Mouse (Mus musculus): Measurements from ENCODE around the gene Acacb. TPM values are rescaled to one million over a fixed set of nuclear protein-coding genes. Genes with fewer than 3 reads are reported as not detected.

Acacb gene
- total RNA-seq, 1 experiment: 10.5 TPM

- H3K4me3 ChIP-seq (ENCODE audit: insufficient read depth in 1 of 2, low read depth in 1 of 2, low read length in 2 of 2, poor library complexity in 1 of 2, severe bottlenecking in 1 of 2): peak overlapping the region; percentile 84 to 91
- H3K36me3 ChIP-seq (ENCODE audit: control insufficient read depth, insufficient read depth, low read length, poor library complexity, severe bottlenecking): peaks cover 27% of the 10 kb centered on the region
- in situ Hi-C loops (cut with MboI; ENCODE audit: low sequenced_read_pairs in 2 of 2, unreplicated experiment in 2 of 2): no loop called here
- peaks cover 4 to 23% of the 10 kb centered on the region in 2 experiments for H3K4me1 ChIP-seq (ENCODE audit: control insufficient read depth in 2 of 2, insufficient read depth in 2 of 2, low read length in 2 of 2, poor library complexity in 1 of 2)
- no peak overlapping the region; the same call in 1 of the 2 replicates for H3K27ac ChIP-seq (ENCODE audit: insufficient read depth, low read depth, low read length, poor library complexity, severe bottlenecking)
- DNase-seq (ENCODE audit: low read depth, low spot score): no peak
- TF ChIP-seq CHD2 (IDR thresholded peaks at IDR 0.05; ENCODE audit: low read depth, low read length) (no peak), ZC3H11A (IDR thresholded peaks at IDR 0.05; ENCODE audit: borderline replicate concordance, low read depth, low read length) (no peak), MAFK (IDR thresholded peaks at IDR 0.05; ENCODE audit: insufficient read depth, low read depth, low read length) (no peak), ZNF384 (IDR thresholded peaks at IDR 0.05; ENCODE audit: low read depth, low read length) (peak; percentile 60)
- peak overlapping the region; percentile 73; the same call in 1 of the 2 replicates for H3K9ac ChIP-seq (ENCODE audit: insufficient read depth, low read depth, low read length, poor library complexity, severe bottlenecking)
- H3K9me3 ChIP-seq (ENCODE audit: control insufficient read depth, insufficient read depth, low read depth, low read length): no peaks in the 10 kb centered on the region
Observed at GRCm38 (mm10) chr5:114129550-114130210, 16.7 kb upstream of the Acacb start.

GRCm38 (mm10) chr5:114130211-114130605 is 16.1 kb upstream of the Acacb start, which contains the start of gene Ung:
Ung (plus strand) TSS chr5:114130386.
- DNase-seq (ENCODE audit: low read depth, low spot score): no peak
- peaks cover 28% of the 10 kb centered on the region for H3K36me3 ChIP-seq (ENCODE audit: control insufficient read depth, insufficient read depth, low read length, poor library complexity, severe bottlenecking)
- H3K4me1 ChIP-seq (ENCODE audit: control insufficient read depth in 2 of 2, insufficient read depth in 2 of 2, low read length in 2 of 2, poor library complexity in 1 of 2): peaks cover 4 to 18% of the 10 kb centered on the region in 2 experiments
- no peak for TF ChIP-seq ZNF384 (IDR thresholded peaks at IDR 0.05; ENCODE audit: low read depth, low read length)
- 0 out of 2 replicates have a peak, but pooled peaks have one; percentile 17 for TF ChIP-seq HCFC1 (IDR thresholded peaks at IDR 0.05; ENCODE audit: borderline replicate concordance, insufficient read depth, low read length)
- in situ Hi-C loops (cut with MboI; ENCODE audit: low sequenced_read_pairs in 2 of 2, unreplicated experiment in 2 of 2): no loop called here
- peak within 1 kb of the TSS; percentile 84 to 91 for H3K4me3 ChIP-seq (ENCODE audit: insufficient read depth in 1 of 2, low read depth in 1 of 2, low read length in 2 of 2, poor library complexity in 1 of 2, severe bottlenecking in 1 of 2)
- no peaks in the 10 kb centered on the region for H3K9me3 ChIP-seq (ENCODE audit: control insufficient read depth, insufficient read depth, low read depth, low read length)
- H3K27ac ChIP-seq (ENCODE audit: insufficient read depth, low read depth, low read length, poor library complexity, severe bottlenecking): peak within 1 kb of the TSS; percentile 78
- H3K9ac ChIP-seq (ENCODE audit: insufficient read depth, low read depth, low read length, poor library complexity, severe bottlenecking): peak within 1 kb of the TSS; percentile 83

- H3K27ac ChIP-seq (ENCODE audit: insufficient read depth, low read depth, low read length, poor library complexity, severe bottlenecking): peak overlapping the region; percentile 78
- H3K9ac ChIP-seq (ENCODE audit: insufficient read depth, low read depth, low read length, poor library complexity, severe bottlenecking): peak overlapping the region; percentile 83
- TF ChIP-seq HCFC1 (IDR thresholded peaks at IDR 0.05; ENCODE audit: borderline replicate concordance, insufficient read depth, low read length) (no peak), CHD2 (IDR thresholded peaks at IDR 0.05; ENCODE audit: low read depth, low read length) (peak; percentile 88), ZNF384 (IDR thresholded peaks at IDR 0.05; ENCODE audit: low read depth, low read length) (no peak), MAFK (IDR thresholded peaks at IDR 0.05; ENCODE audit: insufficient read depth, low read depth, low read length) (no peak)
- peaks cover 27% of the 10 kb centered on the region for H3K36me3 ChIP-seq (ENCODE audit: control insufficient read depth, insufficient read depth, low read length, poor library complexity, severe bottlenecking)
- in situ Hi-C loops (cut with MboI; ENCODE audit: low sequenced_read_pairs in 2 of 2, unreplicated experiment in 2 of 2): no loop called here
- peaks cover 4 to 13% of the 10 kb centered on the region in 2 experiments for H3K4me1 ChIP-seq (ENCODE audit: control insufficient read depth in 2 of 2, insufficient read depth in 2 of 2, low read length in 2 of 2, poor library complexity in 1 of 2)
- H3K9me3 ChIP-seq (ENCODE audit: control insufficient read depth, insufficient read depth, low read depth, low read length): no peaks in the 10 kb centered on the region
- no peak for DNase-seq (ENCODE audit: low read depth, low spot score)
- peak overlapping the region; percentile 84 to 91 for H3K4me3 ChIP-seq (ENCODE audit: insufficient read depth in 1 of 2, low read depth in 1 of 2, low read length in 2 of 2, poor library complexity in 1 of 2, severe bottlenecking in 1 of 2)
Observed at GRCm38 (mm10) chr5:114130698-114131520, 15.4 kb upstream of the Acacb start.

- H3K9me3 ChIP-seq (ENCODE audit: control insufficient read depth, insufficient read depth, low read depth, low read length): no peaks in the 10 kb centered on the region
- H3K27ac ChIP-seq (ENCODE audit: insufficient read depth, low read depth, low read length, poor library complexity, severe bottlenecking): peak overlapping the region; percentile 59
- H3K4me3 ChIP-seq (ENCODE audit: insufficient read depth in 1 of 2, low read depth in 1 of 2, low read length in 2 of 2, poor library complexity in 1 of 2, severe bottlenecking in 1 of 2): peak overlapping the region; percentile 84 to 91
- H3K4me1 ChIP-seq (ENCODE audit: control insufficient read depth in 2 of 2, insufficient read depth in 2 of 2, low read length in 2 of 2, poor library complexity in 1 of 2): peaks cover 4 to 10% of the 10 kb centered on the region in 2 experiments; a peak in 3 of 4 replicates
- H3K36me3 ChIP-seq (ENCODE audit: control insufficient read depth, insufficient read depth, low read length, poor library complexity, severe bottlenecking): peaks cover 31% of the 10 kb centered on the region
- peak overlapping the region; percentile 81 for H3K9ac ChIP-seq (ENCODE audit: insufficient read depth, low read depth, low read length, poor library complexity, severe bottlenecking)
- no peak for DNase-seq (ENCODE audit: low read depth, low spot score)
- no peak for TF ChIP-seq HCFC1 (IDR thresholded peaks at IDR 0.05; ENCODE audit: borderline replicate concordance, insufficient read depth, low read length)
- TF ChIP-seq ZNF384 (IDR thresholded peaks at IDR 0.05; ENCODE audit: low read depth, low read length): no peak
- TF ChIP-seq CHD2 (IDR thresholded peaks at IDR 0.05; ENCODE audit: low read depth, low read length): no peak
- TF ChIP-seq MAFK (IDR thresholded peaks at IDR 0.05; ENCODE audit: insufficient read depth, low read depth, low read length): no peak
- TF ChIP-seq ZC3H11A (IDR thresholded peaks at IDR 0.05; ENCODE audit: borderline replicate concordance, low read depth, low read length): no peak
- in situ Hi-C loops (cut with MboI; ENCODE audit: low sequenced_read_pairs in 2 of 2, unreplicated experiment in 2 of 2): no loop called here
Observed at GRCm38 (mm10) chr5:114131521-114131840, 14.9 kb upstream of the Acacb start.
